Mouse (Mus musculus): ENCODE data around the gene Vsir.
A peak's percentile ranks its signal among the peaks of the same experiment; 100 is the strongest.

Vsir gene

GRCm38 (mm10) chr10:60398051-60398814, 51.6 kb downstream of the Vsir start:
- H3K4me1 ChIP-seq (replicated peaks; ENCODE audit: low read depth, low read length), result peaks cover 2% of the 10 kb centered on the region; the same call in 1 of the 2 replicates
- peaks cover 10% of the 10 kb centered on the region for H3K9me3 ChIP-seq (ENCODE audit: low read length)
- no peaks in the 10 kb centered on the region for H3K27me3 ChIP-seq (ENCODE audit: insufficient read depth, low read length)
- no peak overlapping the region for H3K4me3 ChIP-seq (replicated peaks; ENCODE audit: low read length)
- H3K36me3 ChIP-seq (ENCODE audit: insufficient read depth, low read length), result no peaks in the 10 kb centered on the region
- TF ChIP-seq POU5F1 (IDR thresholded peaks at IDR 0.05; ENCODE audit: borderline replicate concordance, low read length), result no peak
- TF ChIP-seq NANOG (IDR thresholded peaks at IDR 0.05; ENCODE audit: borderline replicate concordance, low read length), result no peak
- no peak for TF ChIP-seq CTCF (conservative IDR thresholded peaks at IDR 0.05; ENCODE audit: low read length)

DNA sequence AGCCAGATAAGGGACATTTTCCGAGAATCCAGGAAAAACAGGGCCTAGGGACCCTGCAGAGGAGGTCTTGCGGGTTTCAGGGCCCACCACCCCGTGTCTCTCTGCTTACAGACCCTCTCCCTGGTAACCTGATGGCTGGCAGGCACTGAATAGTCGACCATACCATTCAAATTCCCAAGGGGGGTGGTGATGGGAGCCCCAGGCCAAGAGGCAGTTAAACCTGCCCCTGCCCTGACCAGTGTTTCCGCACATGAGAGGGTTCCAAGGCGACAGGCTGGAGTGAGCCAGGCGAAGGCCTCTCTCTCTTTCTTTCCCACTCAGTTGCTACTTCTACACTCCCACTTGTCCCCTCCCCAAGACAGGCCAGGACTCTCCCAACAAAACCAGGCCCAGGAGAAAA, 52.8 kb downstream of the Vsir start, which contains the start of gene Gm17455:
Gene Gm17455, plus strand, starts transcription at position 278 of the 400 bp plus-strand sequence.
- Histone ChIP-seq H3K36me3 (ENCODE audit: insufficient read depth, low read length) (no peaks in the 10 kb centered on the region), H3K27me3 (ENCODE audit: insufficient read depth, low read length) (0 out of 2 replicates have a peak, but pooled peaks cover 3% of the 10 kb centered on the region), H3K4me1 (replicated peaks; ENCODE audit: low read depth, low read length) (peaks cover 2% of the 10 kb centered on the region; the same call in 1 of the 2 replicates), H3K9me3 (ENCODE audit: low read length) (peaks cover 9% of the 10 kb centered on the region), H3K4me3 (replicated peaks; ENCODE audit: low read length) (no peak within 1 kb of the TSS)
- no peak for TF ChIP-seq NANOG (IDR thresholded peaks at IDR 0.05; ENCODE audit: borderline replicate concordance, low read length)
- TF ChIP-seq POU5F1 (IDR thresholded peaks at IDR 0.05; ENCODE audit: borderline replicate concordance, low read length), result no peak
- no peak for TF ChIP-seq CTCF (conservative IDR thresholded peaks at IDR 0.05; ENCODE audit: low read length)

- Histone ChIP-seq H3K36me3 (ENCODE audit: insufficient read depth, low read length) (no peaks in the 10 kb centered on the region), H3K4me3 (replicated peaks; ENCODE audit: low read length) (no peak overlapping the region), H3K4me1 (replicated peaks; ENCODE audit: low read depth, low read length) (peaks cover 2% of the 10 kb centered on the region; the same call in 1 of the 2 replicates), H3K9me3 (ENCODE audit: low read length) (no peaks in the 10 kb centered on the region), H3K27me3 (ENCODE audit: insufficient read depth, low read length) (peaks cover 3% of the 10 kb centered on the region; the same call in 1 of the 2 replicates)
- TF ChIP-seq POU5F1 (IDR thresholded peaks at IDR 0.05; ENCODE audit: borderline replicate concordance, low read length) (no peak), NANOG (IDR thresholded peaks at IDR 0.05; ENCODE audit: borderline replicate concordance, low read length) (no peak), CTCF (conservative IDR thresholded peaks at IDR 0.05; ENCODE audit: low read length) (no peak)
These were observed 54.0 kb downstream of the Vsir start for GRCm38 (mm10) chr10:60400507-60401295.

DNA sequence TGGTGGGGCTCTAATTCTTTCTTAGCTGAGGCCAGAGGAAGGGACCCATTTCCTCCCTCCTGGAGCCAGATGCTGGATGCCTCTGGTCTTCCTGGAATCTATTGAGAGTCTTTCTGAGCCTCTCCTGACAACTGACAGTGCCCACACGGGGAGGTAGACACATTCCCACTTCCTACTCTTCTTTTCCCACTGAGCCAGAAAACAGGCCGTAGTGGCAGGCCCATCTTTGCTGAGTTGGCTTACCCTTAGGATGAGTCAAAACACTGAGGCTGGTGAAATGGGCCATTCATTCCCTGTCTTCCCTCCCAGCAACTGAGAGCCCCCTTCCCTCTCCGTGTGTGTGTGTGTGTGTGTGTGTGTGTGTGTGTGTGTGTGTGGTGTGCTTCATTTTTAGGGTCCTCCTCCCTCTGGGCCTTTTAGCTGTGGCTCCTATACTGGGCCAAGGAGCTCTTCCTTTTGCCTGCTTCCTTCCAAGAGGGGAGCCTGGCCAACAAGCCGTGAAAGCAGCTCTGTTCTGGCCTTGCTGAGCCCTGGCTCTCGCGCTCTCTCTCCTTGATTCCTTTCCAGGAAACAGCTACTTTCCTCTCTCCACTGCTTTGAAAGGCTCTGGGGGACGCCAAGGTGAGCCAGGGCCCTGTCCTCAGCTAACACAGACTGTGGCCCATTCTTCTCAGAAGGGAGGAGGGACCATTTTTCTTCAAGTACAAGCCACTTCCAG, 59.0 kb downstream of the Vsir start:
- no peaks in the 10 kb centered on the region for H3K4me1 ChIP-seq (replicated peaks; ENCODE audit: low read depth, low read length)
- TF ChIP-seq POU5F1 (IDR thresholded peaks at IDR 0.05; ENCODE audit: borderline replicate concordance, low read length), result no peak
- TF ChIP-seq NANOG (IDR thresholded peaks at IDR 0.05; ENCODE audit: borderline replicate concordance, low read length), result no peak
- TF ChIP-seq CTCF (conservative IDR thresholded peaks at IDR 0.05; ENCODE audit: low read length), result no peak
- peaks cover 19% of the 10 kb centered on the region for H3K27me3 ChIP-seq (ENCODE audit: insufficient read depth, low read length)
- no peaks in the 10 kb centered on the region for H3K36me3 ChIP-seq (ENCODE audit: insufficient read depth, low read length)
- no peaks in the 10 kb centered on the region for H3K9me3 ChIP-seq (ENCODE audit: low read length)
- H3K4me3 ChIP-seq (replicated peaks; ENCODE audit: low read length), result no peak overlapping the region

GRCm38 (mm10) chr10:60407831-60408230, 61.2 kb downstream of the Vsir start:
- Histone ChIP-seq H3K36me3 (ENCODE audit: insufficient read depth, low read length) (no peaks in the 10 kb centered on the region), H3K9me3 (ENCODE audit: low read length) (no peaks in the 10 kb centered on the region), H3K4me1 (replicated peaks; ENCODE audit: low read depth, low read length) (peaks cover 3% of the 10 kb centered on the region), H3K4me3 (replicated peaks; ENCODE audit: low read length) (no peak overlapping the region), H3K27me3 (ENCODE audit: insufficient read depth, low read length) (peaks cover 30% of the 10 kb centered on the region)
- TF ChIP-seq CTCF (conservative IDR thresholded peaks at IDR 0.05; ENCODE audit: low read length), result peak; percentile 97
- no peak for TF ChIP-seq POU5F1 (IDR thresholded peaks at IDR 0.05; ENCODE audit: borderline replicate concordance, low read length)

DNA sequence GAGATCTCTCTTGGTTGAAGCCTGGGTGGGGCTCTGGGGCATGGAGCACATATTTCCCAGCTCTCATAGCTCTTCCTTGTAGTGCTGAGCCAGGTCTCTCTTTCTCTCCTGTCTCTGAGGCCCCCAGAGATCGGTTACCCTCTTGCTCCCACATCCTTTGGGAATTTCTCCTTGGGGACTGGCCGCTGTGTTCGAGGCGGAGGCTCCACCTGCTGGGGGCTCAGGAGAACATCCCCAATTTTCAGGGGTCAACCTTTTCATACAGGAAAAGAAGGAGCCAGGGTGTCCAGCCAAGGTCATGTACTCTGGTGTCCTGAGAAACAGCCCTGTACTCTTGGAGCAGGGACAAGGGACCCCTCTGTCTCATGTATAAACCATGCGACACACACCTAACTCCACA, 65.1 kb downstream of the Vsir start:
- Histone ChIP-seq H3K9me3 (ENCODE audit: low read length) (no peaks in the 10 kb centered on the region), H3K27me3 (ENCODE audit: insufficient read depth, low read length) (peaks cover 31% of the 10 kb centered on the region), H3K4me1 (replicated peaks; ENCODE audit: low read depth, low read length) (peaks cover 9% of the 10 kb centered on the region), H3K4me3 (replicated peaks; ENCODE audit: low read length) (no peak overlapping the region), H3K36me3 (ENCODE audit: insufficient read depth, low read length) (no peaks in the 10 kb centered on the region)
- no peak for TF ChIP-seq POU5F1 (IDR thresholded peaks at IDR 0.05; ENCODE audit: borderline replicate concordance, low read length)
- TF ChIP-seq CTCF (conservative IDR thresholded peaks at IDR 0.05; ENCODE audit: low read length), result peak; percentile 42

- Histone ChIP-seq H3K4me1 (replicated peaks; ENCODE audit: low read depth, low read length) (peaks cover 9% of the 10 kb centered on the region), H3K4me3 (replicated peaks; ENCODE audit: low read length) (no peak overlapping the region), H3K27me3 (ENCODE audit: insufficient read depth, low read length) (peaks cover 23% of the 10 kb centered on the region), H3K9me3 (ENCODE audit: low read length) (no peaks in the 10 kb centered on the region), H3K36me3 (ENCODE audit: insufficient read depth, low read length) (no peaks in the 10 kb centered on the region)
- TF ChIP-seq NANOG (IDR thresholded peaks at IDR 0.05; ENCODE audit: borderline replicate concordance, low read length) (no peak), POU5F1 (IDR thresholded peaks at IDR 0.05; ENCODE audit: borderline replicate concordance, low read length) (no peak), CTCF (conservative IDR thresholded peaks at IDR 0.05; ENCODE audit: low read length) (no peak)
These were observed 67.1 kb downstream of the Vsir start for GRCm38 (mm10) chr10:60413756-60414155.

- peaks cover 5% of the 10 kb centered on the region; the same call in 1 of the 2 replicates for H3K27me3 ChIP-seq (ENCODE audit: insufficient read depth, low read length)
- TF ChIP-seq NANOG (IDR thresholded peaks at IDR 0.05; ENCODE audit: borderline replicate concordance, low read length) (no peak), CTCF (conservative IDR thresholded peaks at IDR 0.05; ENCODE audit: low read length) (no peak), POU5F1 (IDR thresholded peaks at IDR 0.05; ENCODE audit: borderline replicate concordance, low read length) (no peak)
- peaks cover 15% of the 10 kb centered on the region for H3K4me1 ChIP-seq (replicated peaks; ENCODE audit: low read depth, low read length)
- no peak overlapping the region for H3K4me3 ChIP-seq (replicated peaks; ENCODE audit: low read length)
- no peaks in the 10 kb centered on the region for H3K36me3 ChIP-seq (ENCODE audit: insufficient read depth, low read length)
- no peaks in the 10 kb centered on the region for H3K9me3 ChIP-seq (ENCODE audit: low read length)
These were observed 70.4 kb downstream of the Vsir start for GRCm38 (mm10) chr10:60417041-60417440.

All from E14TG2a.4 (cell line).